Mouse (Mus musculus): Measurements from ENCODE around the gene Gm42417. TPM values are rescaled to one million over a fixed set of nuclear protein-coding genes. Genes with fewer than 3 reads are reported as not detected.

The Gm42417 gene
- polyA plus RNA-seq, 1 experiment from 2014 or later, result 0.26 TPM

DNA sequence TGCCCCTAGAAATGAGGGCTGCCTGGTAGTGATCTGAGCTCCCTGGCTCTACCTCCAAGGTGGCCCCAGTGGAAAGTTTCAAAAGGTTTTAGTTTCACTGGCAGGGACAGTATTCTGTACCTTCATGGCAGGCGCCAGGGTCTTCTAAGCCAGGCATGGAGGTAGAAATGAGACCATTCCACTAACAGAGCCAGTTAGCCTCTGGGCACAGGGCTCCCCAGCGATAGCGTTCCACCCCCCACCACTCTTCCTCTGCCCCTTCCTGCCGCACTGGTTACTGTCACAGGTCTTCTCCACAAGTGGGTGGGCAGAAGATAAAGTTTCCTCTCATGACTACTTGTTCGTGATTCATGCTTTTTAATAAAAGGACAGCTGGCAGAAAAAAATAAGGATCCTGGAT lies 20.7 kb upstream of the Gm42417 start:
- H3K4me2 ChIP-seq (replicated peaks; ENCODE audit: low read depth, low read length), result no peak overlapping the region
- no peak for ATAC-seq (ENCODE audit: low FRiP score, low TSS enrichment)
- H3K36me3 ChIP-seq (ENCODE audit: control insufficient read depth, insufficient read depth, low read length), result peaks cover 6% of the 10 kb centered on the region; the same call in 1 of the 2 replicates
- H3K4me3 ChIP-seq (ENCODE audit: low read length), result no peak overlapping the region
- no peaks in the 10 kb centered on the region for H3K9me3 ChIP-seq (ENCODE audit: control insufficient read depth, low read length)
- peaks cover 48% of the 10 kb centered on the region for H3K4me1 ChIP-seq (ENCODE audit: control insufficient read depth, insufficient read depth, low read length)
- no peaks in the 10 kb centered on the region for H3K27me3 ChIP-seq (ENCODE audit: control insufficient read depth, insufficient read depth, low read length)
- no peak overlapping the region for H3K27ac ChIP-seq (ENCODE audit: low read depth, low read length)
- no peak overlapping the region for H3K9ac ChIP-seq (ENCODE audit: low read depth, low read length)
- WGBS, result 49% methylated on average over 5 of the region's 5 CpGs

DNA sequence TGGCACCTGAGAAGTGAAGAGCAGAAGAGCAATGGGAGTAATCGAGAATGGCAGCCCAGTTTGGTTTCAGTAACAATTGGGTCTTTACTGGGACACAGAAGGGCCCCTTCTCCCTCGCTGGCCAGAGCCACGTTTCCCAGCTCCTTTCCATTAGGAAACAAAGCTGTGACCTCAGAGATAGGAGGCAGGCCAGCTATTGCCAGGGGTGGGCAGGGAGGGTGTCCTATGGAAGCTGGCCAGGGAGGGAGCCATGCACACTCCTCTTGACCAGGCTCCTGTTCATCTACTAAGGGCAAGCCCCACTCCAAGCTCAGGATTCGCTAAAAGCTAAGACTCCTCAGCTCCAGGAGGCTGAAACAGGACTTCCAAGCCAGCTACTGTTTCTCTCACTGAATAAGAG lies 20.0 kb upstream of the Gm42417 start:
- H3K27ac ChIP-seq (ENCODE audit: low read depth, low read length), result peak overlapping the region; percentile 100
- no peak for ATAC-seq (ENCODE audit: low FRiP score, low TSS enrichment)
- H3K4me3 ChIP-seq (ENCODE audit: low read length), result peak overlapping the region; percentile 55
- WGBS, result 8% methylated on average over 4 of the region's 4 CpGs
- peaks cover 11% of the 10 kb centered on the region for H3K36me3 ChIP-seq (ENCODE audit: control insufficient read depth, insufficient read depth, low read length)
- H3K4me2 ChIP-seq (replicated peaks; ENCODE audit: low read depth, low read length), result peak overlapping the region; percentile 56
- peaks cover 54% of the 10 kb centered on the region for H3K4me1 ChIP-seq (ENCODE audit: control insufficient read depth, insufficient read depth, low read length)
- peak overlapping the region; percentile 97 for H3K9ac ChIP-seq (ENCODE audit: low read depth, low read length)
- no peaks in the 10 kb centered on the region for H3K27me3 ChIP-seq (ENCODE audit: control insufficient read depth, insufficient read depth, low read length)
- no peaks in the 10 kb centered on the region for H3K9me3 ChIP-seq (ENCODE audit: control insufficient read depth, low read length)

GRCm38 (mm10) chr1:36558031-36558993 lies 19.1 kb upstream of the Gm42417 start, which contains the start of gene Sema4c:
TSS of gene Sema4c (minus strand) at chr1:36558349.
- H3K4me2 ChIP-seq (replicated peaks; ENCODE audit: low read depth, low read length), result peak within 1 kb of the TSS; percentile 56
- peaks cover 20% of the 10 kb centered on the region for H3K36me3 ChIP-seq (ENCODE audit: control insufficient read depth, insufficient read depth, low read length)
- H3K4me1 ChIP-seq (ENCODE audit: control insufficient read depth, insufficient read depth, low read length), result peaks cover 46% of the 10 kb centered on the region
- peak within 1 kb of the TSS; percentile 55 for H3K4me3 ChIP-seq (ENCODE audit: low read length)
- peak within 1 kb of the TSS; percentile 97 for H3K9ac ChIP-seq (ENCODE audit: low read depth, low read length)
- H3K27me3 ChIP-seq (ENCODE audit: control insufficient read depth, insufficient read depth, low read length), result no peaks in the 10 kb centered on the region
- H3K27ac ChIP-seq (ENCODE audit: low read depth, low read length), result peak within 1 kb of the TSS; percentile 100
- WGBS, result 1% methylated on average over 65 of the region's 69 CpGs
- peak; percentile 71 for ATAC-seq (ENCODE audit: low FRiP score, low TSS enrichment)
- H3K9me3 ChIP-seq (ENCODE audit: control insufficient read depth, low read length), result no peaks in the 10 kb centered on the region

- H3K4me1 ChIP-seq (ENCODE audit: control insufficient read depth, insufficient read depth, low read length), result peaks cover 38% of the 10 kb centered on the region
- peak overlapping the region; percentile 55 for H3K4me3 ChIP-seq (ENCODE audit: low read length)
- peak overlapping the region; percentile 97 for H3K9ac ChIP-seq (ENCODE audit: low read depth, low read length)
- H3K36me3 ChIP-seq (ENCODE audit: control insufficient read depth, insufficient read depth, low read length), result peaks cover 28% of the 10 kb centered on the region
- peak overlapping the region; percentile 100 for H3K27ac ChIP-seq (ENCODE audit: low read depth, low read length)
- no peaks in the 10 kb centered on the region for H3K27me3 ChIP-seq (ENCODE audit: control insufficient read depth, insufficient read depth, low read length)
- peak overlapping the region; percentile 56 for H3K4me2 ChIP-seq (replicated peaks; ENCODE audit: low read depth, low read length)
- ATAC-seq (ENCODE audit: low FRiP score, low TSS enrichment), result peak; percentile 77
- H3K9me3 ChIP-seq (ENCODE audit: control insufficient read depth, low read length), result no peaks in the 10 kb centered on the region
- under 1% methylated on average over 37 of the region's 48 CpGs for WGBS
These were observed 18.3 kb upstream of the Gm42417 start for GRCm38 (mm10) chr1:36557457-36558011.

DNA sequence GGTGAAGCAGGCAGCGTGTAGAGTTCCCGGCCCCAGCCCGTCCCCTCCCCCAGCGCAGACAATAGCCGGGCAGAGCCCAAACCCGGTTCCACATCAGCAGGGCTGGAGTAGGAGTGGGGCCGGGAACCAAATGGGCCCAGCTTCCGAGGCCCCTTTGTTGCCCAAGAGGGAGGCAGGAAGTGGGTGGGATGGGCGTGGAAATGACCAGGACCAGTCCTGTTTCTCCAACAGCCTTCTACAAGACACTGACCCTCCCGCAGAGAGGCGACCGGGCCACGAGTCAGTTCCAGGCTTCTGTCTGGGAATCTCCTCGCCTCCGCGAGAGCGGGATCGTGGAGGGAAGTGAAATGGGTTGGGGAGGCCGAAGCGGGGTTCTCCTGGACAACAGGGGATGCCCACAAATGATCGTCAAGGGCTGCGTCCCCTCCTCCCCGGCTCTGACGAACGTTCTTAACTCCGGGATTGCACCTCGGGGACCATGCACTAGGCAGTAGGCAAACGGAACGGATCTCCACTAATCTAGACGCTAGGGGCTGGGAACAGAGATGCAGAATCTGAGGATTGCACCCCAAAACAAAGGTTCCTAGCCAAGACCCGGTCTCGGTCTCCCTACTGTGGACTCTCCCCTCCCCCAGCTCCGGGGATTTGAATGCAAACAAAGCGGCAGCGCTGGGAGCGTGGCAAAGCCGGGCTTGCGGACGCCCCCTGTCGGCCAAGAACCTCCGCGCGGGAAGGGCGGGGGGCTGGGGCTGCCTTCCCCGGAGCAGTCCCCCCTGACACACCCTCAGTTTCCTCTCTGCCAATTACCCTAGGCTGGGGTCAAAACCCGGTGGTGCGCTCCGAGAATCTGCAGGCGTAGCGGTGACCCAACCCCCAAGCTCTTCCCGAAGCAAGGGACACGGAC lies 17.6 kb upstream of the Gm42417 start:
- Histone ChIP-seq H3K4me1 (ENCODE audit: control insufficient read depth, insufficient read depth, low read length) (peaks cover 32% of the 10 kb centered on the region), H3K27ac (ENCODE audit: low read depth, low read length) (peak overlapping the region; percentile 100), H3K4me2 (replicated peaks; ENCODE audit: low read depth, low read length) (peak overlapping the region; percentile 56), H3K36me3 (ENCODE audit: control insufficient read depth, insufficient read depth, low read length) (peaks cover 35% of the 10 kb centered on the region), H3K9me3 (ENCODE audit: control insufficient read depth, low read length) (no peaks in the 10 kb centered on the region), H3K4me3 (ENCODE audit: low read length) (peak overlapping the region; percentile 55), H3K27me3 (ENCODE audit: control insufficient read depth, insufficient read depth, low read length) (no peaks in the 10 kb centered on the region), H3K9ac (ENCODE audit: low read depth, low read length) (peak overlapping the region; percentile 97)
- under 1% methylated on average over 52 of the region's 52 CpGs for WGBS
- ATAC-seq (ENCODE audit: low FRiP score, low TSS enrichment), result peak; percentile 70

DNA sequence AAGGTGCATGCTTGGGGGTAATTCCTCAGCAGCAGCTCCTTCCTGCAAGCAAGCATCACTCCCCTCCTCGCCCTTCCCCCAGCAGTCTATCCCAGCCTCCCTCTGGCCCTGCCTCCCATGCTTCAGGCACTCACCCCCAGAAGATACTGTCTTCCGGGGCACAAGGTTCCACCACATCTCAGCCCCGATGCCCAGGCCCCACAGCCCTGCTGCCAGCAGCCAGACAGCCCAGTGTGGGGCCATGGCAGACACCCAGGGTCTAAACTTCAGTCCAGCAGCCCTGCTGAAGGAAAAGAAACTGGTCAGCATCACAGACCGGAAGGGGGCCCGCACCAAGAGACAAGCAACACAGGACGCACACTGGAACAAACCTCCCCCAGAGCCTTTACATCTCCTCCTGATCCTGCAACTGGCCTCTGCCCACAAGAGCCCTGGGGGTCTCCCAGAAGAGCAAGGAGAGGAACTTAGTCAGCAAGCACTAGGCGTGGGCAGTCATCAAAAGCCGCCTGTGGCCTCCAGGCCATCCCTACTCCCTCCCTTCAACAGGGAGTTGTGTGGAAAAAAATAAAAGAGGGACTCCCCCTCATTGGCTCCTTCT lies 16.7 kb upstream of the Gm42417 start:
- H3K9ac ChIP-seq (ENCODE audit: low read depth, low read length), result peak overlapping the region; percentile 97
- H3K27ac ChIP-seq (ENCODE audit: low read depth, low read length), result peak overlapping the region; percentile 100
- H3K4me3 ChIP-seq (ENCODE audit: low read length), result peak overlapping the region; percentile 55
- H3K4me1 ChIP-seq (ENCODE audit: control insufficient read depth, insufficient read depth, low read length), result peaks cover 31% of the 10 kb centered on the region
- no peak for ATAC-seq (ENCODE audit: low FRiP score, low TSS enrichment)
- H3K9me3 ChIP-seq (ENCODE audit: control insufficient read depth, low read length), result no peaks in the 10 kb centered on the region
- H3K27me3 ChIP-seq (ENCODE audit: control insufficient read depth, insufficient read depth, low read length), result no peaks in the 10 kb centered on the region
- H3K4me2 ChIP-seq (replicated peaks; ENCODE audit: low read depth, low read length), result peak overlapping the region; percentile 56
- peaks cover 45% of the 10 kb centered on the region for H3K36me3 ChIP-seq (ENCODE audit: control insufficient read depth, insufficient read depth, low read length)
- whole genome bisulfite sequencing, result 4% methylated on average over 8 of the region's 8 CpGs

DNA sequence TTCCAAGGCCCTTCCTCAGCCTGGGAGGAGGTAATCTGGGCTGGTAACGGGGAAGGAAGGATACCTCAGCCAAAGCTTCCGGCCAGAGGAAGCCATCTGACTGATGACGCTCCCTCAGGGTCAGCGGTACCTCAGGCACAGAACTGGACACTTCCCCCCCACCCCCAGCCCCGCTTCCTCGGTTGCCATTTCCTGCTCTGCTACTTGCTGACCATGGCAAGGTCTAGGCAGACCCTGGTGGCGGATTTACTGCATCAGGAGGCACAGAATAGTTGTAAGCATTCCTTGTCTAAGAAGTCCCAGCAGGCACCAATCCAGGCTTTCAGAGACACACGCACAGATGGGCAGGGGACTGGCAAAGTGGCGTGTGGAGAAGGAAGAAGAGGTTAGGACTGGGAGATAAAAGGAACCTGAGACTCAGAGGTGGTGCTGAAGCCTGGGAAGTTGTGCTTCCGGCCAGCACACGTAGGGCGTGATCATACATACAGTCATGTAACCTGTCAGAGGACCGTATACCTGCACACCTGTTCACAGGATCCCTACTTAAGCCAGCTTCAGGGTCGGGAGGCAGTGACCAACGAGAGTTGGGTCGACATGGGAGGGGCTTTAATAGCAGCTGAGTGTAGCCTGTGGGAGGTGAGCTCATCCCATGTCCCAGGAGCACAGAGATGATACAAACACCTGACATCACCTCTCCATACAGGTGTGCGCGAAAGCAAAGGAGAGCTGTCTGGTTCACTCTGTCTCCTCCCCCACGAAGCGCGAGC lies 15.6 kb upstream of the Gm42417 start:
- Histone ChIP-seq H3K4me3 (ENCODE audit: low read length) (peak overlapping the region; percentile 55), H3K4me1 (ENCODE audit: control insufficient read depth, insufficient read depth, low read length) (peaks cover 32% of the 10 kb centered on the region), H3K9ac (ENCODE audit: low read depth, low read length) (peak overlapping the region; percentile 97; the same call in 1 of the 2 replicates), H3K27me3 (ENCODE audit: control insufficient read depth, insufficient read depth, low read length) (no peaks in the 10 kb centered on the region), H3K27ac (ENCODE audit: low read depth, low read length) (peak overlapping the region; percentile 100; the same call in 1 of the 2 replicates), H3K36me3 (ENCODE audit: control insufficient read depth, insufficient read depth, low read length) (peaks cover 55% of the 10 kb centered on the region), H3K4me2 (replicated peaks; ENCODE audit: low read depth, low read length) (peak overlapping the region; percentile 56), H3K9me3 (ENCODE audit: control insufficient read depth, low read length) (no peaks in the 10 kb centered on the region)
- WGBS, result 49% methylated on average over 21 of the region's 21 CpGs
- ATAC-seq (ENCODE audit: low FRiP score, low TSS enrichment), result no peak

- Histone ChIP-seq H3K36me3 (ENCODE audit: control insufficient read depth, insufficient read depth, low read length) (peaks cover 69% of the 10 kb centered on the region), H3K27ac (ENCODE audit: low read depth, low read length) (no peak overlapping the region), H3K9me3 (ENCODE audit: control insufficient read depth, low read length) (no peaks in the 10 kb centered on the region), H3K4me1 (ENCODE audit: control insufficient read depth, insufficient read depth, low read length) (peaks cover 39% of the 10 kb centered on the region), H3K27me3 (ENCODE audit: control insufficient read depth, insufficient read depth, low read length) (no peaks in the 10 kb centered on the region), H3K9ac (ENCODE audit: low read depth, low read length) (no peak overlapping the region), H3K4me2 (replicated peaks; ENCODE audit: low read depth, low read length) (no peak overlapping the region), H3K4me3 (ENCODE audit: low read length) (no peak overlapping the region)
- ATAC-seq (ENCODE audit: low FRiP score, low TSS enrichment), result no peak
- WGBS, result 78% methylated on average over 16 of the region's 16 CpGs
These were observed 13.3 kb upstream of the Gm42417 start for GRCm38 (mm10) chr1:36552506-36552905.

All from kidney, embryonic 14.5 days (tissue).